Mouse (Mus musculus) liver, postnatal 0 days (tissue): ENCODE measurements around the gene Rhebl1. TPM values are rescaled to one million over a fixed set of nuclear protein-coding genes. Genes with fewer than 3 reads are reported as not detected.

Experiments
- ATAC-seq: fragments of 200-750 bp; cut with Nextera tagmentation; 2 replicates; pipeline ENCODE4 v1.8.0; 2017; ENCODE audit warnings: mild to moderate bottlenecking, moderate library complexity
- DNase-seq: peaks from one replicate; pipeline ENCODE4 v3.0.0-alpha.2; 2016
- H3K27ac ChIP-seq: fragments of 300-500 bp; sonication (generic); 2 replicates; pipeline ENCODE4 v1.5.1; 2014; ENCODE audit warnings: antibody characterized with exemption, moderate library complexity, mild to moderate bottlenecking, low read depth
- H3K27me3 ChIP-seq: fragments of 300-500 bp; sonication (generic); 2 replicates; pipeline ENCODE4 v1.6.1; 2014; ENCODE audit warnings: low read length, control low read depth, mixed read lengths; ENCODE audit not compliant: insufficient read depth
- H3K36me3 ChIP-seq: fragments of 300-500 bp; sonication (generic); replicated peaks from 2 replicates; pipeline ENCODE4 v1.6.1; 2014; ENCODE audit warnings: mild to moderate bottlenecking, control low read depth, low read length, moderate library complexity, mixed read lengths; ENCODE audit not compliant: insufficient read depth
- H3K4me1 ChIP-seq: fragments of 300-500 bp; sonication (generic); 2 replicates; pipeline ENCODE4 v1.6.1; 2014; ENCODE audit warnings: antibody characterized with exemption, mild to moderate bottlenecking, control low read depth; ENCODE audit not compliant: insufficient read depth
- H3K4me2 ChIP-seq: fragments of 300-500 bp; sonication (generic); 2 replicates; pipeline ENCODE4 v1.6.1; 2014; ENCODE audit warnings: low read depth, mild to moderate bottlenecking, low read length, moderate library complexity, mixed read lengths
- H3K4me3 ChIP-seq: fragments of 300-500 bp; sonication (generic); 2 replicates; pipeline ENCODE4 v1.5.1; 2014; ENCODE audit warnings: low read depth, low read length
- H3K9ac ChIP-seq: fragments of 300-500 bp; sonication (generic); replicated peaks from 2 replicates; pipeline ENCODE4 v1.6.1; 2014; ENCODE audit warnings: mild to moderate bottlenecking, moderate library complexity
- H3K9me3 ChIP-seq: fragments of 300-500 bp; sonication (generic); 2 replicates; pipeline ENCODE4 v1.6.1; 2016; ENCODE audit warnings: mild to moderate bottlenecking, control low read depth, low read length, mixed read lengths
- CTCF ChIP-seq: sonication (generic); IDR thresholded peaks from 2 replicates; pipeline ENCODE4 v1.5.1; 2016; ENCODE audit warnings: antibody characterized with exemption, low read depth
- EP300 ChIP-seq: IDR thresholded peaks from 2 replicates; pipeline ENCODE4 v1.6.1; 2016; ENCODE audit warnings: antibody characterized with exemption, low read depth, mild to moderate bottlenecking
- WGBS: fragments of 180-500 bp; shearing (Covaris S2); extraction: QIAGEN DNeasy Blood & Tissue Kit; methylation state at CpG from one replicate; pipeline ENCODE4 v1.1.7; 2014; ENCODE audit not compliant: insufficient replicate concordance; 5-methylcytosine and 5-hydroxymethylcytosine counted together
- polyA plus RNA-seq: library from polyadenylated mRNA; unstranded; fragments of >200 nt; fragmentation: Nextera tagmentation; extraction: Ambion mirVana; gene quantifications from 2 replicates; pipeline ENCODE4 v1.2.1, GENCODE M21; 2015

Rhebl1 gene
- polyA plus RNA-seq, 1 experiment from 2014 or later: 1.4 TPM

DNA sequence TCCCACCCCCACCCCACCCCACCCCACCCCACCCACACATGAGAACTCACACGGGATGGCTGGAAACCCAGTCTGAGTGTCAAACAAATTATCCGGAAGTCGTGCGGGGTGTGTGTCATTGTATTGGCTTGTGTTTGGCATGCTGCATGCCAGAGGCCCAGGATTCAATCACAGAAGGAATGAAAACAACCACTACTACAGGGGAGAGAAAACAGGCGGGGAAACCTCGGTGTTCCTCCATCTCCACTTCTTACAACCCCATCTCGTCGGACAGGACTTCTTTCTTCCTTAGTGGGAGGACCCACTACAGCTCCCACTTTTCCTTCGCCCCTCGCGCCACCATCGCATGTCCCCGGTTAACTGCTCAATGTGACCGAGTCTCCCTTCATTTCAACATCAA is 22.8 kb upstream of the Rhebl1 start:
- no peak for DNase-seq
- Histone ChIP-seq H3K27ac (peak overlapping the region; percentile 98), H3K27me3 (no peaks in the 10 kb centered on the region), H3K4me3 (peak overlapping the region; percentile 97), H3K36me3 (peaks cover 5% of the 10 kb centered on the region), H3K9ac (peak overlapping the region; percentile 88), H3K4me1 (peaks cover 16% of the 10 kb centered on the region), H3K9me3 (no peaks in the 10 kb centered on the region), H3K4me2 (peak overlapping the region; percentile 97)
- TF ChIP-seq EP300: no peak
- no peak for TF ChIP-seq CTCF
- ATAC-seq: no peak
- 2% methylated on average over 14 of the region's 14 CpGs for WGBS

DNA sequence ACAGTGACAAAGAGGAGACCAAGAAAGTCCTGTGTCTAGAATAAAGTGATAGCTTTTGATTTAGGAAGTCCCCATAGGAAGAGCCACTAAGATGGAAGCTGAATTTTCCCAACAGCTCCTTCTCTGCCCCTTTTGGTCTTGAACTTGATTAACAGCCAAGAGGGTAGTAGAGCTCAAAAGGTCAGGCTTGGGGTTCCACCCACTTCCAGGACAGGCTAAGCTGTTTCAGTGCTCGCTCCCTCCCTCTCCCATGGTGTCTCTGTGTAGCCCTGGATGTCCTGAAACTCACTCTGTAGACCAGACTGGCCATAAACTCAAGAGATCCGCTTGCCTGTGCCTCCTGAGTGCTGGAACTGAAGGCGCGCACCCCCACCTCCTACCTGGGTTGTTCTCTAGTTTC is 21.7 kb upstream of the Rhebl1 start:
- DNase-seq: no peak
- Histone ChIP-seq H3K4me3 (no peak overlapping the region), H3K4me2 (peak overlapping the region; percentile 97; the same call in 1 of the 2 replicates), H3K27ac (no peak overlapping the region), H3K36me3 (peaks cover 14% of the 10 kb centered on the region), H3K4me1 (peaks cover 16% of the 10 kb centered on the region), H3K27me3 (no peaks in the 10 kb centered on the region), H3K9ac (no peak overlapping the region), H3K9me3 (no peaks in the 10 kb centered on the region)
- no peak for TF ChIP-seq EP300
- no peak for TF ChIP-seq CTCF
- 87% methylated on average over 4 of the region's 4 CpGs for WGBS
- ATAC-seq: no peak

DNA sequence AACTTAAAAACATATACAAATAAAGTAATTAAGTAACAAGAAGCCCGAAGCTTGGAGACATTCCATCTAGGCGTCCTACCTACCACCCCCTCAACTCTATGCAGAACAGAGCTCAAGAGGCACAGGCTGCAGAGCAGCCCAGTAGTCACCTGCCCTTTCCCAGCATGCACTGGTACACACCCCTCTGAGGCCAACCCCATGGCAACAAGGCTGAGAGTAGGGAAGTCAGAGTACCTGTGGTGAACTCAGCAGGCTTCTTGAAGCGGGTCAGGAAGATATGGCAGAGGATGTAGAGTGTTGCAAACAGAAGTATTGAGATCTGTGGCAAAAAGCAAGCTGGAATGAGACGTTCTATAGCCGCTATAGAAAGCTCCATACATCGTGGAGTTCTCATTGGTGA is 20.6 kb upstream of the Rhebl1 start:
- Histone ChIP-seq H3K36me3 (peaks cover 21% of the 10 kb centered on the region), H3K4me3 (no peak overlapping the region), H3K9me3 (no peaks in the 10 kb centered on the region), H3K9ac (no peak overlapping the region), H3K4me1 (peaks cover 16% of the 10 kb centered on the region), H3K27me3 (no peaks in the 10 kb centered on the region), H3K4me2 (no peak overlapping the region), H3K27ac (no peak overlapping the region)
- no peak for ATAC-seq
- WGBS: 84% methylated on average over 6 of the region's 6 CpGs
- no peak for DNase-seq
- TF ChIP-seq CTCF (no peak), EP300 (no peak)

DNA sequence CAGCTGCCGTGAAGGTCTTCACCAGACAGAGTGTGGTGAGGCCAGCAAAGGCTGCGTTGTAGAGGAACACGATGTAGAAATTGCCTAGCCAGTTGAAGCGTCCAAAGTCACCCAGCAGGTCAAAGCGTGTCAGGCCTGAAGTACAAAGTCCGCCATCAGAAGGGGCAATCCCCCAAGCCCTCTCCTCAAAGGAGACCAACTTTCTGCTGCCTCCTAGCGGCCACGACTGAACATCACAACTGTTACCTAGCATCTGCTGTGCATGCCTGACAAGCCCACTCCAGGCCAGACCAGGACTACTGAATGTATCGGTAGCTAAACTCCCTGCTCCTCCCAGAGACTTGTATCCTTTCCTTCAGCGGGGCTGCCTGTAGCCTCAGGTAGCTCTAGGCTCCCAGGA is 10.4 kb upstream of the Rhebl1 start:
- 39% methylated on average over 10 of the region's 10 CpGs for WGBS
- peak; percentile 31; the same call in 1 of the 2 replicates for ATAC-seq
- peaks cover 34% of the 10 kb centered on the region for H3K36me3 ChIP-seq
- TF ChIP-seq CTCF: peak; percentile 69
- no peak for TF ChIP-seq EP300
- H3K27me3 ChIP-seq: peaks cover 2% of the 10 kb centered on the region
- H3K4me1 ChIP-seq: no peaks in the 10 kb centered on the region
- H3K27ac ChIP-seq: no peak overlapping the region
- H3K4me2 ChIP-seq: no peak overlapping the region
- no peak overlapping the region for H3K9ac ChIP-seq
- no peak overlapping the region for H3K4me3 ChIP-seq
- peak; percentile 51 for DNase-seq
- no peaks in the 10 kb centered on the region for H3K9me3 ChIP-seq

DNA sequence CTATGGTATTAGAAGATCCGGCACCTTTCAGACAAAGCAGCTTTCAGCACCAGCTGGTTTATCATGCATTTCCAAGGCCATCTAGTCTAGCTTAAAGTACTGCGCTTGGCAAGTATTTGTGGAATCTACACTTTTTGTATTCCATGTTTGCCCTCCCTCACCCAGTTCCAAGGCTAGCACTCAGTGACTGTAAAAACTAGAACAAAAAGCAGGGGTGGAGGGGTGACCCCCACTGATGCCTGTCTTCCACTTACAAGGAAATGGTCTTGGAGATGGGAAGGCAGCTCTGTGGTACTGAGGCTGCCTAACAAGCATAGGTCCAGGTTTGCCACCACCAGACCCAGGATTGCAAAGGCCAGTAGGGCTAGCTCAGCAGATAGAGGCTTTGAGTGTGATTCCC is 8.3 kb upstream of the Rhebl1 start:
- no peaks in the 10 kb centered on the region for H3K9me3 ChIP-seq
- DNase-seq: no peak
- H3K4me1 ChIP-seq: peaks cover 5% of the 10 kb centered on the region; the same call in 1 of the 2 replicates
- H3K4me2 ChIP-seq: no peak overlapping the region
- peaks cover 22% of the 10 kb centered on the region for H3K27me3 ChIP-seq
- H3K4me3 ChIP-seq: no peak overlapping the region
- ATAC-seq: no peak
- H3K9ac ChIP-seq: no peak overlapping the region
- H3K36me3 ChIP-seq: peaks cover 21% of the 10 kb centered on the region
- 84% methylated on average over 2 of the region's 2 CpGs for WGBS
- TF ChIP-seq EP300 (no peak), CTCF (no peak)
- H3K27ac ChIP-seq: no peak overlapping the region

DNA sequence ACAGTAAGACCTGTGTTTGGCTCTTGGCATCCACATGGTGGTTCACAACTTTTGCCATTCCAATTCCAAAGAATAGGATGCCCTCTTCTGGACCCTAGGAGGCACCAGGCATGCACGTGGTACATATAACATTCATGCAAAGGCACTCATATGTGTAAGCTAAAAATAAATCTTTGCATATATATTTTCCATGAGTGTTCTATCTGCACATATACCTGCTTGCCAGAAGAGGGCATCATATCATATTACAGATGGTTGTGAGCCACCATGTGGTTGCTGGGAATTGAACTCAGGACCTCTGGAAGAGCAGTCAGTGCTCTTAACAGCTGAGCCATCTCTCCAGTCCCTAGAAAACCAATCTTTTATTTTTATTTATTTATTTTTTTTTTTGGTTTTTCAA is 7.2 kb upstream of the Rhebl1 start:
- WGBS: 57% methylated on average over 1 of the region's 1 CpGs
- Histone ChIP-seq H3K4me1 (peaks cover 5% of the 10 kb centered on the region; the same call in 1 of the 2 replicates), H3K4me3 (no peak overlapping the region), H3K27ac (no peak overlapping the region), H3K4me2 (no peak overlapping the region), H3K36me3 (0 out of 2 replicates have a peak, but pooled peaks cover 14% of the 10 kb centered on the region), H3K9ac (no peak overlapping the region), H3K9me3 (no peaks in the 10 kb centered on the region), H3K27me3 (peaks cover 33% of the 10 kb centered on the region)
- TF ChIP-seq CTCF (peak; percentile 30), EP300 (no peak)
- ATAC-seq (no peak), DNase-seq (no peak)
